Mouse (Mus musculus) ES-E14 (cell line): ENCODE data around the gene Fam169b. TPM values are rescaled to one million over a fixed set of nuclear protein-coding genes. Genes with fewer than 3 reads are reported as not detected.

Experiments
- DNase-seq: peaks from one replicate; pipeline ENCODE4 v3.0.0-alpha.2; 2013; ENCODE audit warnings: low read depth, low spot score
- H3K27ac ChIP-seq: 2 replicates; pipeline ENCODE4 v1.5.1; 2012; ENCODE audit warnings: low read depth, mild to moderate bottlenecking, low read length, moderate library complexity, mixed read lengths; ENCODE audit not compliant: poor library complexity, insufficient read depth, severe bottlenecking
- H3K36me3 ChIP-seq: 2 replicates; pipeline ENCODE4 v1.6.1; 2012; ENCODE audit warnings: mild to moderate bottlenecking, low read length, moderate library complexity, mixed read lengths; ENCODE audit not compliant: control insufficient read depth, poor library complexity, insufficient read depth, severe bottlenecking
- H3K4me1 ChIP-seq, 2 experiments: fragments of 150-350 bp in 1 of 2; sonication (generic) in 1 of 2; 2 replicates each; pipeline ENCODE4 v1.6.1; 2012; ENCODE audit warnings: low read length in 2 of 2, mild to moderate bottlenecking in 1 of 2, mixed read lengths in 1 of 2; ENCODE audit not compliant: control insufficient read depth in 2 of 2, insufficient read depth in 2 of 2, poor library complexity in 1 of 2
- H3K4me3 ChIP-seq, 2 experiments: fragments of 150-350 bp in 1 of 2; sonication (generic) in 1 of 2; 2 replicates each; pipeline ENCODE4 v1.5.1; 2012; ENCODE audit warnings: low read length in 2 of 2, low read depth in 1 of 2, mild to moderate bottlenecking in 1 of 2, mixed read lengths in 1 of 2; ENCODE audit not compliant: insufficient read depth in 1 of 2, poor library complexity in 1 of 2, severe bottlenecking in 1 of 2
- H3K9ac ChIP-seq: 2 replicates; pipeline ENCODE4 v1.6.1; 2012; ENCODE audit warnings: low read depth, mild to moderate bottlenecking, low read length, mixed read lengths; ENCODE audit not compliant: poor library complexity, insufficient read depth, severe bottlenecking
- H3K9me3 ChIP-seq: fragments of 150-350 bp; sonication (generic); 2 replicates; pipeline ENCODE4 v1.6.1; 2012; ENCODE audit warnings: low read depth, mild to moderate bottlenecking, low read length; ENCODE audit not compliant: control insufficient read depth, insufficient read depth
- CHD2 ChIP-seq: IDR thresholded peaks from 2 replicates; pipeline ENCODE4 v1.6.1; 2014; ENCODE audit warnings: mild to moderate bottlenecking, low read depth, low read length, inconsistent platforms
- HCFC1 ChIP-seq: IDR thresholded peaks from 2 replicates; pipeline ENCODE4 v1.6.1; 2012; ENCODE audit warnings: low read length, inconsistent platforms, borderline replicate concordance; ENCODE audit not compliant: insufficient read depth
- MAFK ChIP-seq: IDR thresholded peaks from 2 replicates; pipeline ENCODE4 v1.6.1; 2014; ENCODE audit warnings: mild to moderate bottlenecking, low read depth, low read length, inconsistent platforms; ENCODE audit not compliant: insufficient read depth
- ZC3H11A ChIP-seq: IDR thresholded peaks from 2 replicates; pipeline ENCODE4 v1.6.1; 2012; ENCODE audit warnings: low read depth, mild to moderate bottlenecking, inconsistent platforms, low read length, borderline replicate concordance
- ZNF384 ChIP-seq: IDR thresholded peaks from 2 replicates; pipeline ENCODE4 v1.6.1; 2012; ENCODE audit warnings: low read depth, low read length, inconsistent platforms
- in situ Hi-C, 2 experiments: fragments of 600-800 bp; cut with MboI; formaldehyde crosslinking; loops; one replicate each; pipeline ENCODE4 v1.15.1; 2025; ENCODE audit warnings: low sequenced_read_pairs in 2 of 2, inconsistent platforms in 1 of 2; ENCODE audit not compliant: unreplicated experiment in 2 of 2
- total RNA-seq: library from RNA; depleted of rRNA; stranded (reverse); fragments of 300-350 nt; gene quantifications from 2 replicates; pipeline ENCODE4 v1.2.3, GENCODE M21; 2012

The Fam169b gene
- total RNA-seq, 1 experiment = 5.7 TPM

- H3K9ac ChIP-seq = no peak overlapping the region
- no peak overlapping the region for H3K27ac ChIP-seq
- DNase-seq = no peak
- no peak for TF ChIP-seq CHD2
- TF ChIP-seq ZC3H11A = no peak
- TF ChIP-seq MAFK = no peak
- no peak for TF ChIP-seq ZNF384
- no peak for TF ChIP-seq HCFC1
- no peak overlapping the region for H3K4me3 ChIP-seq
- no peaks in the 10 kb centered on the region for H3K9me3 ChIP-seq
- H3K4me1 ChIP-seq = peaks cover 1 to 6% of the 10 kb centered on the region in 2 experiments; a peak in 2 of 4 replicates
- in situ Hi-C loops = no loop called here
- H3K36me3 ChIP-seq = no peaks in the 10 kb centered on the region
Observed at GRCm38 (mm10) chr7:68289081-68289480, 15.4 kb downstream of the Fam169b start.

- peaks cover 0 to 2% of the 10 kb centered on the region in 2 experiments; a peak in 1 of 4 replicates for H3K4me1 ChIP-seq
- no peak overlapping the region for H3K27ac ChIP-seq
- H3K9ac ChIP-seq = no peak overlapping the region
- no peaks in the 10 kb centered on the region for H3K36me3 ChIP-seq
- no peak overlapping the region for H3K4me3 ChIP-seq
- no peak for DNase-seq
- TF ChIP-seq CHD2 = no peak
- TF ChIP-seq MAFK = no peak
- no peak for TF ChIP-seq HCFC1
- TF ChIP-seq ZC3H11A = no peak
- no peak for TF ChIP-seq ZNF384
- in situ Hi-C loops = no loop called here
- H3K9me3 ChIP-seq = no peaks in the 10 kb centered on the region
Observed at GRCm38 (mm10) chr7:68291603-68292002, 18.0 kb downstream of the Fam169b start.

- DNase-seq = no peak
- TF ChIP-seq MAFK = no peak
- TF ChIP-seq CHD2 = no peak
- TF ChIP-seq ZC3H11A = no peak
- no peak for TF ChIP-seq HCFC1
- no peak for TF ChIP-seq ZNF384
- Histone ChIP-seq H3K4me3 (no peak overlapping the region), H3K27ac (no peak overlapping the region), H3K36me3 (no peaks in the 10 kb centered on the region), H3K9me3 (no peaks in the 10 kb centered on the region), H3K9ac (no peak overlapping the region), H3K4me1 (peaks cover 0 to 2% of the 10 kb centered on the region in 2 experiments; a peak in 1 of 4 replicates)
- in situ Hi-C loops = no loop called here
Observed at GRCm38 (mm10) chr7:68293997-68294789, 20.6 kb downstream of the Fam169b start.

GRCm38 (mm10) chr7:68296487-68296886 lies 22.8 kb downstream of the Fam169b start:
- Histone ChIP-seq H3K4me3 (no peak overlapping the region), H3K27ac (no peak overlapping the region), H3K9ac (no peak overlapping the region), H3K36me3 (no peaks in the 10 kb centered on the region), H3K4me1 (peaks cover 0 to 2% of the 10 kb centered on the region in 2 experiments; a peak in 1 of 4 replicates), H3K9me3 (no peaks in the 10 kb centered on the region)
- in situ Hi-C loops = no loop called here
- no peak for TF ChIP-seq ZC3H11A
- TF ChIP-seq ZNF384 = no peak
- no peak for TF ChIP-seq HCFC1
- no peak for TF ChIP-seq MAFK
- TF ChIP-seq CHD2 = no peak
- DNase-seq = no peak
